Mouse (Mus musculus) activated CD4-positive, CD25-positive, alpha-beta regulatory T cell, adult 9 weeks (primary cell): ENCODE data around the gene Ramac. TPM values are rescaled to one million over a fixed set of nuclear protein-coding genes. Genes with fewer than 3 reads are reported as not detected.

Experiments
- polyA plus RNA-seq: library from polyadenylated mRNA; unstranded; fragments of 100-300 nt; shearing (Covaris generic); gene quantifications from one replicate; pipeline ENCODE4 v1.2.1, GENCODE M21; 2017

Ramac gene
- 146 TPM for polyA plus RNA-seq

GRCm38 (mm10) chr7:81762180-81763109 lies at the start of gene Ramac:
TSS of gene Ramac (plus strand) at chr7:81762925.

GRCm38 (mm10) chr7:81789095-81789757 lies 26.5 kb downstream of the Ramac start, which contains the start of gene 3110040N11Rik:
TSS of gene 3110040N11Rik (minus strand) at chr7:81789478.

Other genes with a start within 250 kb of the Ramac start
- 8.0 TPM for gene Fsd2, start 196.0 kb upstream of the Ramac start, polyA plus RNA-seq
- 2.2 TPM for gene Whamm, start 191.7 kb upstream of the Ramac start, polyA plus RNA-seq
- gene Homer2, start 55.4 kb upstream of the Ramac start, polyA plus RNA-seq, result 0.23 TPM
- 73.0 TPM for gene 3110040N11Rik, start 26.6 kb downstream of the Ramac start, polyA plus RNA-seq
- gene Btbd1, start 66.5 kb downstream of the Ramac start, polyA plus RNA-seq, result 12.1 TPM
- gene Gm10160, start 92.9 kb downstream of the Ramac start, polyA plus RNA-seq, result not detected
- gene Tm6sf1, start 96.1 kb downstream of the Ramac start, polyA plus RNA-seq, result 6.5 TPM
- gene Hdgfl3, start 171.5 kb downstream of the Ramac start, polyA plus RNA-seq, result 5.3 TPM
- not detected for gene Bnc1, start 229.4 kb downstream of the Ramac start, polyA plus RNA-seq